Mouse (Mus musculus) B cell, adult (primary cell): ENCODE measurements around the gene Nog. TPM values are rescaled to one million over a fixed set of nuclear protein-coding genes. Genes with fewer than 3 reads are reported as not detected.

Experiments used
- total RNA-seq: library from RNA; stranded (reverse); gene quantifications from 4 replicates; pipeline ENCODE4 v1.2.4, GENCODE M21; 2023; ENCODE audit not compliant: inconsistent age

The Nog gene
- not detected in 4 replicates for total RNA-seq

GRCm38 (mm10) chr11:89302056-89302815, at the start of gene Nog:
TSS of gene Nog (minus strand) at chr11:89302332.

Other genes starting within 250 kb of the Nog start
- gene Dgke, start 235.5 kb downstream of the Nog start, total RNA-seq = 14.0 to 14.9 TPM (median 14.1 TPM) in 4 replicates
- not detected in 4 replicates for gene Gm525, start 228.5 kb downstream of the Nog start, total RNA-seq